ENCODE assay signal across 29 mouse cellular contexts in the genomic region with DNA sequence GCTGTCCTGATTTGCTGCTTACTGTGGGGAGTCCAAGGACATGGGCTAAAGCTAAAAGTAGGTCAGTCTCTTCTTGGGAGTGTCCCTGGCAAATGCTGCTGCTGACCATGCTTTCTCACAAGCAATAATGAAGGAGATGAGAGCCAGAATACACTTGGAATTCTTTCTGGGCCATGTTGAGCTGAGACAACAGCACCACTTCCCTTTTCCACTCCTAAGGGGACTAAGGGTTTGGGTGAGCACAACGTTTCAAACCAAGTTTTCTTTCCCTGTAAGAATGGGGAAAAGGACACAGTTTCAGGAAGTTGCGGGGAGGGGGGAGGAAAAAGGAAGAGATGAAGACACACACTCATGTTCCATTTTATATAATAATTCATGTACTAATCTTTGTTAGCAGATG. TPM values are rescaled to one million over a fixed set of nuclear protein-coding genes. Genes with fewer than 3 reads are reported as not detected.
DNase-seq lines count a peak whose midpoint lies in the region; ATAC-seq lines count a peak whose summit lies in the region.
"Had no signal": no experiment of that assay in that cellular context is flagged by ENCODE, and none has a peak within 500 bp of the region (broad histone marks: within the 10 kb centered on the region; RNA-seq: fewer than 3 reads in every experiment).

No protein-coding gene starts in this region.

- DNase-seq in heart, adult 9 months (ENCODE audit: low spot score in 2 of 2), result peak; percentile 14 to 30
- no peak for DNase-seq in heart, embryonic 10.5 days (ENCODE audit: low spot score)
- DNase-seq: adrenal gland, adult 8-10 months; cerebellum, adult 8-10 months; cerebellum, postnatal 36 days; embryo, embryonic 11 days; heart, postnatal 14 days; kidney, adult 8-10 months; kidney, postnatal 10 days; layer of hippocampus, postnatal 36 days; liver, embryonic 13.5 days; lung, adult 18-20 months; lung, postnatal 4 days; right cerebral cortex, postnatal 4 days had no signal

- H3K36me3 ChIP-seq in heart, embryonic 10.5 days, result no peaks in the 10 kb centered on the region
- no peaks in the 10 kb centered on the region for H3K36me3 ChIP-seq in forebrain, embryonic 16.5 days (ENCODE audit: control insufficient read depth, insufficient read depth)
- H3K36me3 ChIP-seq in hindbrain, embryonic 13.5 days, result no peaks in the 10 kb centered on the region
- H3K36me3 ChIP-seq: embryonic facial prominence, embryonic 12.5 days; forebrain, embryonic 10.5 days; forebrain, embryonic 15.5 days; heart, embryonic 13.5 days; intestine, embryonic 15.5 days; limb, embryonic 10.5 days; limb, embryonic 15.5 days; liver, embryonic 13.5 days; midbrain, embryonic 10.5 days; neural tube, embryonic 13.5 days had no signal

- H3K9ac ChIP-seq in forebrain, embryonic 16.5 days (replicated peaks; ENCODE audit: low read depth, low read length), result no peak overlapping the region
- no peak overlapping the region for H3K9ac ChIP-seq in hindbrain, embryonic 13.5 days
- H3K9ac ChIP-seq: embryonic facial prominence, embryonic 12.5 days; forebrain, embryonic 15.5 days; heart, embryonic 13.5 days; intestine, embryonic 15.5 days; limb, embryonic 15.5 days; liver, embryonic 13.5 days; neural tube, embryonic 13.5 days had no signal

- no peak overlapping the region for H3K4me3 ChIP-seq in heart, embryonic 10.5 days
- no peak overlapping the region for H3K4me3 ChIP-seq in forebrain, embryonic 16.5 days (replicated peaks; ENCODE audit: low read length)
- no peak overlapping the region for H3K4me3 ChIP-seq in hindbrain, embryonic 13.5 days
- H3K4me3 ChIP-seq: embryonic facial prominence, embryonic 12.5 days; forebrain, embryonic 10.5 days; forebrain, embryonic 15.5 days; heart, embryonic 13.5 days; intestine, embryonic 15.5 days; limb, embryonic 10.5 days; limb, embryonic 15.5 days; liver, embryonic 13.5 days; midbrain, embryonic 10.5 days; neural tube, embryonic 13.5 days had no signal

- no peak overlapping the region for H3K4me2 ChIP-seq in forebrain, embryonic 16.5 days (ENCODE audit: low read length)
- H3K4me2 ChIP-seq in hindbrain, embryonic 13.5 days, result no peak overlapping the region
- H3K4me2 ChIP-seq: embryonic facial prominence, embryonic 12.5 days; forebrain, embryonic 15.5 days; heart, embryonic 13.5 days; intestine, embryonic 15.5 days; limb, embryonic 15.5 days; liver, embryonic 13.5 days; neural tube, embryonic 13.5 days had no signal

- no peaks in the 10 kb centered on the region for H3K27me3 ChIP-seq in heart, embryonic 10.5 days (ENCODE audit: insufficient read depth, poor library complexity, severe bottlenecking)
- H3K27me3 ChIP-seq in forebrain, embryonic 16.5 days (replicated peaks; ENCODE audit: control insufficient read depth, insufficient read depth, low read length), result 0 out of 2 replicates have a peak, but pooled peaks cover 3% of the 10 kb centered on the region
- no peaks in the 10 kb centered on the region; the same call in 1 of the 2 replicates for H3K27me3 ChIP-seq in hindbrain, embryonic 13.5 days
- H3K27me3 ChIP-seq: embryonic facial prominence, embryonic 12.5 days; forebrain, embryonic 15.5 days; heart, embryonic 13.5 days; intestine, embryonic 15.5 days; limb, embryonic 15.5 days had no signal

- H3K27ac ChIP-seq in heart, embryonic 10.5 days, result no peak overlapping the region
- no peak overlapping the region for H3K27ac ChIP-seq in forebrain, embryonic 16.5 days (ENCODE audit: low read length)
- H3K27ac ChIP-seq in hindbrain, embryonic 13.5 days, result no peak overlapping the region
- H3K27ac ChIP-seq: embryonic facial prominence, embryonic 12.5 days; forebrain, embryonic 10.5 days; forebrain, embryonic 15.5 days; heart, embryonic 13.5 days; hindbrain, postnatal 0 days; intestine, embryonic 15.5 days; limb, embryonic 10.5 days; limb, embryonic 15.5 days; liver, embryonic 13.5 days; midbrain, embryonic 10.5 days; neural tube, embryonic 13.5 days had no signal

- WGBS in heart, embryonic 10.5 days, result 44% methylated on average over 2 of the region's 2 CpGs
- 69% methylated on average over 2 of the region's 2 CpGs for WGBS in forebrain, embryonic 16.5 days
- WGBS in hindbrain, embryonic 13.5 days, result 72% methylated on average over 2 of the region's 2 CpGs

- H3K9me3 ChIP-seq in heart, embryonic 10.5 days, result no peaks in the 10 kb centered on the region
- peaks cover 3% of the 10 kb centered on the region; the same call in 1 of the 2 replicates for H3K9me3 ChIP-seq in forebrain, embryonic 16.5 days (ENCODE audit: control insufficient read depth, low read length)
- H3K9me3 ChIP-seq in hindbrain, embryonic 13.5 days, result no peaks in the 10 kb centered on the region
- H3K9me3 ChIP-seq: embryonic facial prominence, embryonic 12.5 days; forebrain, embryonic 10.5 days; forebrain, embryonic 15.5 days; heart, embryonic 13.5 days; intestine, embryonic 15.5 days; limb, embryonic 10.5 days; limb, embryonic 15.5 days; liver, embryonic 13.5 days; midbrain, embryonic 10.5 days; neural tube, embryonic 13.5 days had no signal

- H3K4me1 ChIP-seq in heart, embryonic 10.5 days, result 0 out of 2 replicates have a peak, but pooled peaks cover 6% of the 10 kb centered on the region
- H3K4me1 ChIP-seq in forebrain, embryonic 16.5 days (replicated peaks; ENCODE audit: control insufficient read depth, insufficient read depth, low read length), result peaks cover 8% of the 10 kb centered on the region
- peaks cover 19% of the 10 kb centered on the region for H3K4me1 ChIP-seq in hindbrain, embryonic 13.5 days (replicated peaks)
- H3K4me1 ChIP-seq: intestine, embryonic 15.5 days had no signal

- ATAC-seq in common myeloid progenitor, adult 5-6 weeks (replicated peaks; ENCODE audit: low read depth, poor library complexity, severe bottlenecking), result 0 out of 2 replicates have a peak, but pooled peaks have one; percentile 9
- peak; percentile 11 for ATAC-seq in megakaryocyte, adult 5-6 weeks (ENCODE audit: poor library complexity, severe bottlenecking)
- ATAC-seq in forebrain, embryonic 16.5 days, result no peak
- no peak for ATAC-seq in hindbrain, embryonic 13.5 days (ENCODE audit: low FRiP score)
- ATAC-seq: forebrain, embryonic 15.5 days; hindbrain, postnatal 0 days; intestine, embryonic 15.5 days; lung, postnatal 0 days had no signal

RNA-seq across cellular contexts. Expression of a gene that starts 3.4 kb away (rescaled TPM):
- 27.4 and 44.0 TPM in 2 replicates for polyA plus RNA-seq in heart, embryonic 10.5 days (2016; fragmentation: Nextera tagmentation; extraction: Ambion mirVana)
- total RNA-seq in common myeloid progenitor, adult 5-6 weeks (2017), result 5.5 and 8.8 TPM in 2 replicates
- total RNA-seq in megakaryocyte, adult 5-6 weeks (2015), result 20.7 and 22.2 TPM in 2 replicates
- total RNA-seq in megakaryocyte, adult 5-6 weeks (2017), result 19.3 and 24.4 TPM in 2 replicates
- 4.1 TPM in 2 replicates for polyA plus RNA-seq in forebrain, embryonic 16.5 days (2015; fragmentation: Nextera tagmentation; extraction: Ambion mirVana)
- polyA plus RNA-seq in hindbrain, embryonic 13.5 days (2015; fragmentation: Nextera tagmentation; extraction: Ambion mirVana), result 3.9 and 4.6 TPM in 2 replicates

Comparison
In these comparisons a context has a peak if more than half of its experiments do, and no peak if none do; other contexts are left out.
1. ATAC-seq: peak in common myeloid progenitor, adult 5-6 weeks (single experiment) and megakaryocyte, adult 5-6 weeks (single experiment); none in forebrain, embryonic 16.5 days (single experiment) and hindbrain, embryonic 13.5 days (single experiment).